In the genomic region with DNA sequence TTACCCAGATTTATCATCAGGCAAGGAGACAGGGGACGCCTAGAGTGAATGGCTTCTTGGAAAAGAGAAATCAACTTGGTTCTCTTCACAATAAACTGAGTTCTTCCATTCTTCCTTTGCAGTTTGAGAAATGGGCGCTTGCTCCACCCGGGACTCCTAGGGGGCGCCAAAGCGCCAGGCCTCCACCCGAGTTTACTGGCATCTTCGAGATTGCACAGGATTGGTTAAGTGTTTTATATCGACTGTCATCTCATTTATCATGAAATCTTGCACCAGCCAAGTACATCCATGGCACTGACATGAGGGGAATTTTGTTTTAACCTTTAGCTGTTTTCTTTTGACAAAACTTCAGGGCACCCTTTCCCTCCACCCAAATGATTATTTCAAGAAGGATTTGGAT, we compare ENCODE assay signal across 10 mouse cellular contexts. TPM values are rescaled to one million over a fixed set of nuclear protein-coding genes. Genes with fewer than 3 reads are reported as not detected.
A peak's percentile ranks its signal among the peaks of the same experiment; 100 is the strongest.
DNase-seq lines count a peak whose midpoint lies in the region; ATAC-seq and TF ChIP-seq lines count a peak whose summit lies in the region.
"Had no signal": no experiment of that assay in that cellular context is flagged by ENCODE, and none has a peak within 500 bp of the region (broad histone marks: within the 10 kb centered on the region; RNA-seq: fewer than 3 reads in every experiment).

No protein-coding gene starts in this region.

- H3K27ac ChIP-seq in heart, postnatal 0 days (ENCODE audit: low read depth), result no peak overlapping the region
- no peak overlapping the region for H3K27ac ChIP-seq in heart, embryonic 12.5 days (ENCODE audit: poor library complexity, severe bottlenecking)
- H3K27ac ChIP-seq: limb, embryonic 13.5 days; stomach, embryonic 15.5 days had no signal

- H3K4me3 ChIP-seq in heart, postnatal 0 days (ENCODE audit: low read depth, low read length), result no peak overlapping the region
- H3K4me3 ChIP-seq in heart, embryonic 12.5 days, result no peak overlapping the region
- H3K4me3 ChIP-seq in E14TG2a.4 (replicated peaks; ENCODE audit: low read length), result no peak overlapping the region
- H3K4me3 ChIP-seq: limb, embryonic 13.5 days; stomach, embryonic 15.5 days had no signal

- no peak overlapping the region for H3K4me2 ChIP-seq in heart, postnatal 0 days (ENCODE audit: low read depth, low read length)
- no peak overlapping the region for H3K4me2 ChIP-seq in heart, embryonic 12.5 days
- H3K4me2 ChIP-seq: limb, embryonic 13.5 days; stomach, embryonic 15.5 days had no signal

- peaks cover 43% of the 10 kb centered on the region for H3K27me3 ChIP-seq in heart, postnatal 0 days (ENCODE audit: control insufficient read depth, insufficient read depth, low read length)
- peaks cover 32% of the 10 kb centered on the region for H3K27me3 ChIP-seq in heart, embryonic 12.5 days (replicated peaks)
- H3K27me3 ChIP-seq in E14TG2a.4 (ENCODE audit: insufficient read depth, low read length), result peaks cover 31% of the 10 kb centered on the region

- no peak for ATAC-seq in heart, postnatal 0 days (ENCODE audit: insufficient read depth, low read depth)
- no peak for ATAC-seq in heart, embryonic 12.5 days (ENCODE audit: insufficient number of reproducible peaks, low FRiP score)
- no peak for ATAC-seq in megakaryocyte, adult 5-6 weeks (ENCODE audit: poor library complexity, severe bottlenecking)

- no peak for TF ChIP-seq EP300 in heart, postnatal 0 days (IDR thresholded peaks at IDR 0.05; ENCODE audit: low read depth)

- TF ChIP-seq CTCF in heart, postnatal 0 days (IDR thresholded peaks at IDR 0.05; ENCODE audit: low read depth), result peak; percentile 53
- TF ChIP-seq CTCF in E14TG2a.4 (conservative IDR thresholded peaks at IDR 0.05; ENCODE audit: low read length), result peak; percentile 68

- 13% methylated on average over 8 of the region's 8 CpGs for WGBS in heart, postnatal 0 days
- WGBS in heart, embryonic 12.5 days, result 16% methylated on average over 8 of the region's 8 CpGs

- no peaks in the 10 kb centered on the region for H3K9me3 ChIP-seq in heart, postnatal 0 days (replicated peaks; ENCODE audit: control insufficient read depth, low read length)
- H3K9me3 ChIP-seq in heart, embryonic 12.5 days (replicated peaks), result no peaks in the 10 kb centered on the region
- peaks cover 21% of the 10 kb centered on the region; the same call in 1 of the 2 replicates for H3K9me3 ChIP-seq in E14TG2a.4 (ENCODE audit: low read length)
- H3K9me3 ChIP-seq: limb, embryonic 13.5 days; stomach, embryonic 15.5 days had no signal

- peaks cover 14% of the 10 kb centered on the region; the same call in 1 of the 2 replicates for H3K4me1 ChIP-seq in heart, postnatal 0 days (ENCODE audit: control insufficient read depth, insufficient read depth)
- H3K4me1 ChIP-seq in heart, embryonic 12.5 days (replicated peaks), result peaks cover 27% of the 10 kb centered on the region
- peaks cover 19% of the 10 kb centered on the region for H3K4me1 ChIP-seq in E14TG2a.4 (replicated peaks; ENCODE audit: low read depth, low read length)

- no peak overlapping the region for H3K9ac ChIP-seq in heart, postnatal 0 days (replicated peaks; ENCODE audit: low read depth, low read length)
- H3K9ac ChIP-seq in heart, embryonic 12.5 days, result no peak overlapping the region
- H3K9ac ChIP-seq: limb, embryonic 13.5 days; stomach, embryonic 15.5 days had no signal

- no peaks in the 10 kb centered on the region for H3K36me3 ChIP-seq in heart, postnatal 0 days (replicated peaks; ENCODE audit: control insufficient read depth, insufficient read depth, low read length)
- no peaks in the 10 kb centered on the region for H3K36me3 ChIP-seq in heart, embryonic 12.5 days
- no peaks in the 10 kb centered on the region for H3K36me3 ChIP-seq in E14TG2a.4 (ENCODE audit: insufficient read depth, low read length)
- H3K36me3 ChIP-seq: limb, embryonic 13.5 days; stomach, embryonic 15.5 days had no signal

- DNase-seq in heart, postnatal 0 days (ENCODE audit: low spot score), result no peak
- DNase-seq in adrenal gland, postnatal 25 days, result peak; percentile 74
- DNase-seq in gastrocnemius, postnatal 36 days, result peak; percentile 58 to 66
- peak; percentile 76 to 79 for DNase-seq in left cerebral cortex, postnatal 14 days (ENCODE audit: low spot score in 2 of 2)
- peak; percentile 72 to 74 for DNase-seq in right cerebral cortex, adult 2 months (ENCODE audit: low spot score in 2 of 2)

- intact Hi-C loops in gastrocnemius, postnatal 36 days (cut with DNase I), result loop anchor here (10.0 kb wide), 1 partner anchor 919 kb away; no protein-coding TSS in a partner anchor
- intact Hi-C loops in left cerebral cortex, postnatal 14 days (cut with DNase I), result loop anchor here (10.0 kb wide), 1 partner anchor 919 kb away; no protein-coding TSS in a partner anchor

RNA-seq across cellular contexts. Expression of gene Igfbp3, which starts 2.0 kb away (rescaled TPM):
- total RNA-seq in heart, postnatal 0 days (2014; rRNA removed; ENCODE audit: low replicate concordance), result 46.5 and 59.5 TPM in 2 replicates
- 17.2 and 18.1 TPM in 2 replicates for polyA plus RNA-seq in heart, postnatal 0 days (2015; fragmentation: Nextera tagmentation; extraction: Ambion mirVana)
- 24.4 and 24.6 TPM in 2 replicates for polyA plus RNA-seq in heart, embryonic 12.5 days (2016; fragmentation: Nextera tagmentation; extraction: Ambion mirVana)
- 40.3 and 43.5 TPM in 2 replicates for total RNA-seq in adrenal gland, postnatal 25 days (2021)
- 10 to 100 TPM; 14.3 to 15.2 TPM for total RNA-seq in gastrocnemius, postnatal 36 days (2021)
- 10 to 100 TPM; 16.0 to 23.2 TPM for total RNA-seq in left cerebral cortex, postnatal 14 days (2021)
- total RNA-seq in megakaryocyte, adult 5-6 weeks (2015), result 0.09 TPM in 1 of 2 replicates, not detected in the other
- total RNA-seq in megakaryocyte, adult 5-6 weeks (2017), result 0.07 and 0.24 TPM in 2 replicates

RNA-seq across cellular contexts. Expression of gene Igfbp1, which starts 18.1 kb away (rescaled TPM):
- total RNA-seq in heart, postnatal 0 days (2014; rRNA removed; ENCODE audit: low replicate concordance), result 2.7 and 10.6 TPM in 2 replicates
- not detected in 2 replicates for polyA plus RNA-seq in heart, postnatal 0 days (2015; fragmentation: Nextera tagmentation; extraction: Ambion mirVana)
- 0.17 and 0.61 TPM in 2 replicates for polyA plus RNA-seq in heart, embryonic 12.5 days (2016; fragmentation: Nextera tagmentation; extraction: Ambion mirVana)
- total RNA-seq in adrenal gland, postnatal 25 days (2021), result 1.00 TPM in 1 of 2 replicates, not detected in the other
- total RNA-seq in gastrocnemius, postnatal 36 days (2021), result not detected
- total RNA-seq in left cerebral cortex, postnatal 14 days (2021), result under 1 TPM in 1 of 2 experiments, not detected in 1; 0.31 TPM
- total RNA-seq in megakaryocyte, adult 5-6 weeks (2015), result not detected in 2 replicates
- not detected in 2 replicates for total RNA-seq in megakaryocyte, adult 5-6 weeks (2017)

RNA-seq across cellular contexts. Expression of gene Gm11985, which starts 27.3 kb away (rescaled TPM):
- total RNA-seq in heart, postnatal 0 days (2014; rRNA removed; ENCODE audit: low replicate concordance), result not detected in 2 replicates
- not detected in 2 replicates for polyA plus RNA-seq in heart, postnatal 0 days (2015; fragmentation: Nextera tagmentation; extraction: Ambion mirVana)
- polyA plus RNA-seq in heart, embryonic 12.5 days (2016; fragmentation: Nextera tagmentation; extraction: Ambion mirVana), result not detected in 2 replicates
- not detected in 2 replicates for total RNA-seq in adrenal gland, postnatal 25 days (2021)
- not detected for total RNA-seq in gastrocnemius, postnatal 36 days (2021)
- not detected for total RNA-seq in left cerebral cortex, postnatal 14 days (2021)
- not detected in 2 replicates for total RNA-seq in megakaryocyte, adult 5-6 weeks (2015)
- not detected in 2 replicates for total RNA-seq in megakaryocyte, adult 5-6 weeks (2017)
- polyA plus RNA-seq: stomach, embryonic 15.5 days had no signal

Comparison
In these comparisons a context has a peak if more than half of its experiments do, and no peak if none do; other contexts are left out.
1. RNA of gene Igfbp3, which starts 2.0 kb away (total RNA-seq): 46.5 to 59.5 TPM in heart, postnatal 0 days, 40.3 to 43.5 TPM in adrenal gland, postnatal 25 days, 16.0 to 23.2 TPM in left cerebral cortex, postnatal 14 days and 14.3 to 15.2 TPM in gastrocnemius, postnatal 36 days; 0.07 to 0.24 TPM in megakaryocyte, adult 5-6 weeks; every median in the first group is over 10 times any median in the second.